In the genomic region with DNA sequence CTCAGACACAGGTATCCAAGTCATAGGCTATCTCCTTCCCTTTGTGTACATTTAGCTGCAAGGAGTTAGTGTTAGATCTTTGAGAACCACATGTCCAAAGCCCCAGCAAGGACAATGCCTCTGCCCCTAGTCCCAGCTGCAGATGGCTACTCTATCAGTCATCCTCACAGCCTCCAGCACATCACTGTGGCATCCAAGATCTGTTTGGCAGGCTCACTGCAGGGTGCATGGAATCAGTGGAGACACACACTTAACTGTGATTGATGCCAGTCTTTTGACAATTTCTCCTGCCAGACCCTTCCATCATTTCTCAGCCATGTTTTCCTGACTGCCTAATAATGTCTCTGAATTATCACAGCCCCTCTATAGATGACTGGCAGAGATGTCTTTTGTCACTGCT, we compare ENCODE assay signal across 22 mouse cellular contexts.
DNase-seq lines count a peak whose midpoint lies in the region; ATAC-seq and TF ChIP-seq lines count a peak whose summit lies in the region.
"Had no signal": no experiment of that assay in that cellular context is flagged by ENCODE, and none has a peak within 500 bp of the region (broad histone marks: within the 10 kb centered on the region; RNA-seq: fewer than 3 reads in every experiment).

No protein-coding gene starts in this region.

- no peaks in the 10 kb centered on the region for H3K4me1 ChIP-seq in cerebellum, adult 2 months (ENCODE audit: control insufficient read depth, insufficient read depth, low read length)
- H3K4me1 ChIP-seq in forebrain, postnatal 0 days (ENCODE audit: insufficient read depth), result no peaks in the 10 kb centered on the region
- H3K4me1 ChIP-seq in forebrain, embryonic 13.5 days, result no peaks in the 10 kb centered on the region
- H3K4me1 ChIP-seq: embryonic facial prominence, embryonic 12.5 days; kidney, embryonic 15.5 days; neural tube, embryonic 15.5 days had no signal

- no peaks in the 10 kb centered on the region for H3K9me3 ChIP-seq in forebrain, postnatal 0 days (ENCODE audit: low read length)
- H3K9me3 ChIP-seq in forebrain, embryonic 13.5 days (replicated peaks), result no peaks in the 10 kb centered on the region
- H3K9me3 ChIP-seq: embryonic facial prominence, embryonic 12.5 days; kidney, embryonic 15.5 days; neural tube, embryonic 15.5 days had no signal

- TF ChIP-seq CTCF in cerebellum, adult 2 months (IDR thresholded peaks at IDR 0.05; ENCODE audit: borderline replicate concordance, insufficient read depth, low read depth, low read length), result no peak
- TF ChIP-seq CTCF in forebrain, postnatal 0 days (IDR thresholded peaks at IDR 0.05; ENCODE audit: low read depth), result no peak

- H3K9ac ChIP-seq in forebrain, postnatal 0 days, result no peak overlapping the region
- H3K9ac ChIP-seq in forebrain, embryonic 13.5 days, result no peak overlapping the region
- H3K9ac ChIP-seq: embryonic facial prominence, embryonic 12.5 days; kidney, embryonic 15.5 days; neural tube, embryonic 15.5 days had no signal

- ATAC-seq in forebrain, postnatal 0 days, result peak; percentile 40; the same call in 1 of the 2 replicates
- no peak for ATAC-seq in forebrain, embryonic 13.5 days
- ATAC-seq: CD4-positive, CD25-positive, alpha-beta regulatory T cell, adult 4 months; midbrain, embryonic 16.5 days had no signal

- H3K27ac ChIP-seq in cerebellum, adult 2 months (ENCODE audit: insufficient read depth, low read length), result no peak overlapping the region
- H3K27ac ChIP-seq in forebrain, postnatal 0 days (ENCODE audit: low read depth, low read length), result no peak overlapping the region
- no peak overlapping the region for H3K27ac ChIP-seq in forebrain, embryonic 13.5 days
- H3K27ac ChIP-seq: embryonic facial prominence, embryonic 12.5 days; kidney, embryonic 15.5 days; neural tube, embryonic 15.5 days; stomach, postnatal 0 days had no signal

- H3K36me3 ChIP-seq in forebrain, postnatal 0 days (ENCODE audit: insufficient read depth), result no peaks in the 10 kb centered on the region
- no peaks in the 10 kb centered on the region for H3K36me3 ChIP-seq in forebrain, embryonic 13.5 days (ENCODE audit: poor library complexity, severe bottlenecking)
- H3K36me3 ChIP-seq: embryonic facial prominence, embryonic 12.5 days; kidney, embryonic 15.5 days; neural tube, embryonic 15.5 days had no signal

- no peaks in the 10 kb centered on the region for H3K27me3 ChIP-seq in cerebellum, adult 2 months (ENCODE audit: control insufficient read depth, insufficient read depth, low read length)
- H3K27me3 ChIP-seq in forebrain, postnatal 0 days (ENCODE audit: insufficient read depth, low read length), result no peaks in the 10 kb centered on the region
- no peaks in the 10 kb centered on the region for H3K27me3 ChIP-seq in forebrain, embryonic 13.5 days
- H3K27me3 ChIP-seq: embryonic facial prominence, embryonic 12.5 days; kidney, embryonic 15.5 days; neural tube, embryonic 15.5 days had no signal

- peak; percentile 26 to 48 for DNase-seq in cerebellum, postnatal 4 days (ENCODE audit: low spot score in 2 of 2)
- no peak for DNase-seq in cerebellum, adult 2 months
- DNase-seq in forebrain, postnatal 0 days, result peak; percentile 4
- peak; percentile 75 for DNase-seq in left cerebral cortex, postnatal 4 days
- DNase-seq in left cerebral cortex, adult 9 months (ENCODE audit: low spot score in 2 of 2), result no peak
- DNase-seq in right cerebral cortex, adult 2 months (ENCODE audit: low spot score in 2 of 2), result no peak
- DNase-seq: adrenal gland, postnatal 25 days; cerebellum, adult 9-11 months; kidney, adult 11 months; kidney, postnatal 36 days; layer of hippocampus, adult 9-11 months; lung, postnatal 4 days; right cerebral cortex, postnatal 14 days; thymus, adult 2 months; thymus, postnatal 4 days had no signal

- H3K4me2 ChIP-seq in forebrain, postnatal 0 days (ENCODE audit: low read depth), result no peak overlapping the region
- H3K4me2 ChIP-seq in forebrain, embryonic 13.5 days, result no peak overlapping the region
- H3K4me2 ChIP-seq: embryonic facial prominence, embryonic 12.5 days; kidney, embryonic 15.5 days; neural tube, embryonic 15.5 days had no signal

- no peak for TF ChIP-seq POLR2A in cerebellum, adult 2 months (IDR thresholded peaks at IDR 0.05; ENCODE audit: borderline replicate concordance, insufficient read depth, low read length)

- no peak overlapping the region for H3K4me3 ChIP-seq in cerebellum, adult 2 months (replicated peaks; ENCODE audit: insufficient read depth, low read depth, low read length)
- H3K4me3 ChIP-seq in forebrain, postnatal 0 days (ENCODE audit: low read depth, low read length), result no peak overlapping the region
- no peak overlapping the region for H3K4me3 ChIP-seq in forebrain, embryonic 13.5 days
- H3K4me3 ChIP-seq: embryonic facial prominence, embryonic 12.5 days; kidney, embryonic 15.5 days; neural tube, embryonic 15.5 days had no signal

- intact Hi-C loops in left cerebral cortex, postnatal 4 days (cut with DNase I), result no loop called here

Comparison
In these comparisons a context has a peak if more than half of its experiments do, and no peak if none do; other contexts are left out.
1. DNase-seq: peak in cerebellum, postnatal 4 days (2 of 2), forebrain, postnatal 0 days (single experiment) and left cerebral cortex, postnatal 4 days (single experiment); none in cerebellum, adult 2 months (0 of 2), left cerebral cortex, adult 9 months (0 of 2) and right cerebral cortex, adult 2 months (0 of 2).